Mouse (Mus musculus) erythroblast, embryonic 14.5 days (primary cell): ENCODE measurements at regions not wholly inside any gene's neighbourhood (a gene's known extent, or its start where the extent isn't known, plus 50 kb on each side); places are given as distances from the start of the nearest gene placed in this dataset.

Source experiments
- H3K27me3 ChIP-seq: 2 replicates; pipeline ENCODE4 v1.6.1; 2012; ENCODE audit warnings: inconsistent platforms; ENCODE audit not compliant: control insufficient read depth
- H3K36me3 ChIP-seq: 2 replicates; pipeline ENCODE4 v1.6.1; 2012; ENCODE audit warnings: mild to moderate bottlenecking, inconsistent platforms; ENCODE audit not compliant: control insufficient read depth
- H3K4me1 ChIP-seq: 2 replicates; pipeline ENCODE4 v1.6.1; 2012; ENCODE audit warnings: inconsistent platforms; ENCODE audit not compliant: control insufficient read depth
- H3K4me3 ChIP-seq: replicated peaks from 2 replicates; pipeline ENCODE3; 2012; ENCODE audit warnings: moderate library complexity, mild to moderate bottlenecking, inconsistent platforms
- H3K9me3 ChIP-seq: 2 replicates; pipeline ENCODE4 v1.6.1; 2012; ENCODE audit warnings: low read length, inconsistent platforms, mixed read lengths; ENCODE audit not compliant: control insufficient read depth
- GATA1 ChIP-seq: IDR thresholded peaks from 2 replicates; pipeline ENCODE4 v1.6.1; 2012; ENCODE audit warnings: low read length, inconsistent platforms, mixed read lengths
- TAL1 ChIP-seq: IDR thresholded peaks from 3 replicates; pipeline ENCODE4 v1.6.1; 2012; ENCODE audit warnings: low read length, inconsistent platforms, mixed read lengths

DNA sequence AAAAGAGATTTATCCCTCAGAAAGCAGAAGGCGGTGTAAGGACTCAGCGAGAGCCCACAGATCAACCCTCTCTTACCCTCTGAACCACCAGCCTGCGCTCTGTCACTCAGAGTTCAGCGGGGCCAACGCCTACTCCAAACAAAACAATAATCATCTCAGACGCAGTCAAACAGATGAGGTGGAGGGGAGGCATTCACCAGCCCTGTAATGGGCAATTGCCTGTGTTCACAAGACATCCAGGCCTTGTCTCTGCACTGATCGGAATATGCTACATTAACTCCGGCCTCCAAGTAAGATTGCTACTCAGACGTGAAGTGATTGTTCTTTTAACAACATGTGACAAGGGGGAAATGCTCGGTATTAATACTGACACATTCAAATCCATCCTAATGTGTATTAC lies 353.1 kb upstream of the Castor2 start:
- Histone ChIP-seq H3K4me3 (no peak overlapping the region), H3K36me3 (no peaks in the 10 kb centered on the region), H3K4me1 (no peaks in the 10 kb centered on the region), H3K27me3 (no peaks in the 10 kb centered on the region), H3K9me3 (peaks cover 59% of the 10 kb centered on the region)
- TF ChIP-seq GATA1 (no peak), TAL1 (no peak)

DNA sequence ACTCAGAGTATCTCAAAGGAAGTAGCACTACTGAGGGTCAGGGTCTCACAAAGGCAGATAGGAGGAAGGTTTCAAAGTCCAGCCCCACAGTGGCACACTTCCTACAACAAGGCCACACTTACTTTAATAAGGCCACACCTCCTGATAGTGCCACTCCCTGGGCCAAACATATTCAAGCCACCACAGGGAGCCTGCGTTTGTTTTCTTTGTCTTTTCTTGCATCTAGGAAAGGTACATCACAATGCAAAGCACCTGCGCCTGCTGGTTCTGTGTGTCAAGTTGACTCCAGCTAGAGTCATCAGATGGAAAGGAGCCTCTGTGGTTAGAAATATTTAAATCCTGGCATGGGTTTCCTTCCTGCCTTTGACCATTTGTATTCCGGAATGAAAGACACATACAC lies 355.4 kb upstream of the Castor2 start:
- no peak overlapping the region for H3K4me3 ChIP-seq
- H3K9me3 ChIP-seq: peaks cover 61% of the 10 kb centered on the region
- H3K4me1 ChIP-seq: no peaks in the 10 kb centered on the region
- TF ChIP-seq TAL1 (no peak), GATA1 (no peak)
- H3K27me3 ChIP-seq: no peaks in the 10 kb centered on the region
- H3K36me3 ChIP-seq: no peaks in the 10 kb centered on the region

DNA sequence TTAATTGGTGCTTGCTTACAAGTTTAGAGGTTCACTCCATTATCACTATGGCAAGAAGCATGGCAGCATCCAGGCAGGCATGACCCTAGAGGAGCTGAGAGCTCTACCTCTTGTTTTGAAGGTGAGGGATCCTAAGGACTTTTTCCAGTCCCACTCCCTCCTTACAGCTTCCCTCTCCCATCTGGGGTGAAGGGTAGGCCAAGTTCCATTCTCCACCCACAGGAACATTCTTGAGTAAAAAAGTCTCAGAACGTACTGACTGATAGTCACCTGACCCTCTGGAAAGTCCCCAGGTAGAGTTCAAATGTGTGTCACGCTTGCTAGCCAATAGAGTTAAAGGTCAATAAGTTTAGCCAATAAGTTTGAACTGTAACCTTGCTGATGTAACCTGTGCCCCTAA lies 355.9 kb upstream of the Castor2 start:
- no peaks in the 10 kb centered on the region for H3K4me1 ChIP-seq
- no peak overlapping the region for H3K4me3 ChIP-seq
- TF ChIP-seq GATA1 (no peak), TAL1 (no peak)
- peaks cover 56% of the 10 kb centered on the region for H3K9me3 ChIP-seq
- no peaks in the 10 kb centered on the region for H3K36me3 ChIP-seq
- no peaks in the 10 kb centered on the region for H3K27me3 ChIP-seq

DNA sequence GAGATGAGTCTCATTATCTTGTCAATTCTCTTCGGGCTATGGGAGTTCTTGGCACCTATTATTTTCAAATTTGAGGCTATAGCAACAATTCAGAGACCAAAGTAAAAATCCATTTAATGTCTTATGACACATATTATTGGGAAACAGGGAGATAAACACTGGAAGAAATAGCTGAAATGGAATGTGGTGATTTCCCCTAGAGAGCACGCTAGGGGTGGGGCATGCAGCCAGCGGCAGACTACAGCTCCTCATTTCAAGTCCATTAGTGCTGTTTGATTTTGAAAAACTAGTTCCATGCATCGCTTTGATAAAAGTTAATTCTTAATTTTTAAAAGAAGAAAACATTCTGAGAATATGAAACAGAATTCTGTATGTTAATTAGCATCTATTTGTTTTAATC lies 367.6 kb upstream of the Castor2 start:
- TF ChIP-seq GATA1 (no peak), TAL1 (no peak)
- Histone ChIP-seq H3K27me3 (no peaks in the 10 kb centered on the region), H3K4me1 (no peaks in the 10 kb centered on the region), H3K36me3 (no peaks in the 10 kb centered on the region), H3K4me3 (no peak overlapping the region), H3K9me3 (peaks cover 24% of the 10 kb centered on the region)

DNA sequence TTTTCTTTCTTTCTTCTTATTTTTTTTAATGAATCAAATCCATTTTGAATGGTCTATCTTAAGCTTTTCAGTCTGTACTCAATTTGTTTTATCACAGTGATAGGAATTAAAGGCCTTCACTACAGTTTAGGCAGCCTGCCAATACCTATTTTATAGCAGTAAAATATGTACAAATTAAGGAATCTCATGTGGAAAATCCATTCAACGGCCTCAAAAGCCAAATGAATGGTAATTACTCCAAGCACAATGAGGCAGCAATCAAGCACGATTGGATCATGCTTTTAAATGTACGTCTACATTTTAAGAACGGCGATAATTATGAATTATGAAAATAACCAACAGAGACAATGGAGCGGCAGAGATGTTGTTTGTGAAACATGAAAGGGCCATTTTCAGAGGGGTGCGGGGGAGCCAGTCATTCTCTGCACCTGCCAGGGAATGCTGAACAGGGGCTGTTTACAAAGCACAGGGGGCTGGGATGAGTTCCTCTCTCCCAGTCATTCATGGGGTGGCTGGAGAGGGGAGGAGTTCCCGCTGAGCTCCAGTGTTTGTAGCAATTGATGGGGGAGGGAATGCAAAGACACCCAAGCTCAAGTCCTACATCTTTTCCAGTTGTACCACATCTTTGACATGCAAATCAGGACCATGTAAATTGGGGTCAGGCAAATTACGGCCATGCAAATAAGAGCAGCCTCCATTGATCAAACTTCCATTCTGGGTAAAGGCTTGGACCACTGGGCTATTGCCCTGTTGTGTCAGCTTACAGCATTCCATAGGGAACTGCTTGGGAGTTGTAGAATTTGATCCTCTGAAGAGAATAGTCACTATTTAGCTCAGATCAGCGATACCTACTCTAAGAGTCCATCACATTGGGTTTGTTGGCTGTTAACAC lies 381.1 kb upstream of the Castor2 start:
- Histone ChIP-seq H3K4me1 (no peaks in the 10 kb centered on the region), H3K27me3 (no peaks in the 10 kb centered on the region), H3K4me3 (no peak overlapping the region), H3K9me3 (peaks cover 58% of the 10 kb centered on the region), H3K36me3 (no peaks in the 10 kb centered on the region)
- TF ChIP-seq TAL1: no peak

DNA sequence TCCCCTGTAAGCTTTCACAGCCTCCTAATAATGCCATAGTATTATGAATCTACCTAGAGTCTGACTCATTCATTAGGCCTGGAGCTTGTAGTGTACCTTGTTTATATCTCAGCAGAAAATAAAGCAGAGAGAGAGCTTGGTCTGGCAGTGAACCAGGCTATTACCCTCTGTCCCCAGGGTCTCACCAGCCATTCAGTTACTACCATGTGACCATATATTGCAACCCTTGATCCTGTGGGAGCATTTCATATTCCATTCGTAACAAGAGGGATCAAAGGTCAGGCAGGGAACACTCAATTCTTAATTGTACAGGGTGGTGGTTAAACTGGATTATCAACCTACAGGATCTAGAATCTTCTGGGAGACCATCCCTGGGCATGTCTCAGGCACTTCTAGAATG lies 383.7 kb upstream of the Castor2 start:
- H3K4me1 ChIP-seq: no peaks in the 10 kb centered on the region
- no peaks in the 10 kb centered on the region for H3K36me3 ChIP-seq
- H3K4me3 ChIP-seq: no peak overlapping the region
- H3K27me3 ChIP-seq: no peaks in the 10 kb centered on the region
- peaks cover 48% of the 10 kb centered on the region for H3K9me3 ChIP-seq
- TF ChIP-seq TAL1 (no peak), GATA1 (no peak)

DNA sequence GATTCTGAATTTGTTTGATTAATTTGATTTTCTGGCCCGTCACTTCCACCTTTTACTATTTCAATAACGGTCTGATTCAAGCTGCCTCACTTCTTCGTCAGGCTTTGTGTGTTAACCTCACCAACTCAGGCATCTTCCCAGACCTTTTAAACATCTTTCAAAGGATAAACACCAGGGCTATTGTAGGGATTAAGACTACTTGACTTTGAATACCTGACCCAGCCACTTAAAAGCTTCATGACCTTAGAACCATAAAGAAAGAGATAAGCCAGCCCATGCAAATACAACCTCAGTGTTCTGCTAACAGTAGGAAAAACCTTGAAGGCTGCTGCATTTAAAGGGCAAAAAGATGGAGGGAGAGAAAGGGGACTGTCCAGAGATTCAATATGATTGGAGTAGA lies 386.9 kb upstream of the Castor2 start:
- Histone ChIP-seq H3K36me3 (no peaks in the 10 kb centered on the region), H3K4me1 (no peaks in the 10 kb centered on the region), H3K27me3 (no peaks in the 10 kb centered on the region), H3K4me3 (no peak overlapping the region), H3K9me3 (peaks cover 43% of the 10 kb centered on the region)
- TF ChIP-seq TAL1 (no peak), GATA1 (no peak)

DNA sequence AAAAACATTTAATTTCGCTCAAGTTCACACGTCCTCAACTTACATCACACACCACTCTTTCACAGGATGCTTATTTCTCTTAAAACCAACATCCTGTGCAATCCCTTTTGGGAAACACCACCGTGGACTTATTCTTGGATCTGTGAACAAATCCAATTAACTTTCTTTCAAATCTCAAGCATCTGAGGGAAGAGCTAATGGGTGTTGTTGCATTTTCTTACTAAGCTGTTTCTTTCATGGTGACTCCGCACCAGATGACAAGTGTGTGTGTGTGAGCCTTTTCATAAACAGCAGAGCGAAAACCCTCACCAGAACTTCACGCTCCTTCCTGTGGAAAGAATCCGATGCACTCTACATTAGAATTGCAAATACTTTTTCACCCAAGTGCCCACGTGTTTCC lies 390.6 kb upstream of the Castor2 start:
- Histone ChIP-seq H3K36me3 (no peaks in the 10 kb centered on the region), H3K4me3 (no peak overlapping the region), H3K27me3 (no peaks in the 10 kb centered on the region), H3K4me1 (no peaks in the 10 kb centered on the region), H3K9me3 (peaks cover 39% of the 10 kb centered on the region)
- TF ChIP-seq TAL1 (no peak), GATA1 (no peak)

DNA sequence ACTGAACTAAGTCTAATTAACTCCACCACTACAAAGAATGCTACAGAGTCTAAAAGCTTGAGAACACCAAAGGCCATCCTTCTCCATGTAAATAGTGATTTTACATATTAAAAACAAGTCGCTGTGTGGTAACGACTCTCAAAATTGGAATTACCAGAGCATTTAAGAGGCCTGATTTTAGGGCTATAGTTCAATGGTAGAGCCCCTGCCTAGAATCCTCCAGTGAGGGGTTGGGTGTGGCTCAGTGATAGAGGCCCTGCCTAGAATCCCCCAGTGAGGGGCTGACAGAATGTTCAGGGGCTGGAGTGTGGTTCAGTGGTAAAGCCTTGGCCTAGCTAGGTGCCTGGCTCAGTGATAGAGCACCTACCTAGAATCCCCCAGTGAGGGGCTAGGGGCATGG lies 413.3 kb upstream of the Castor2 start:
- Histone ChIP-seq H3K4me3 (no peak overlapping the region), H3K36me3 (no peaks in the 10 kb centered on the region), H3K27me3 (no peaks in the 10 kb centered on the region), H3K9me3 (peaks cover 22% of the 10 kb centered on the region), H3K4me1 (no peaks in the 10 kb centered on the region)
- no peak for TF ChIP-seq GATA1
- no peak for TF ChIP-seq TAL1

DNA sequence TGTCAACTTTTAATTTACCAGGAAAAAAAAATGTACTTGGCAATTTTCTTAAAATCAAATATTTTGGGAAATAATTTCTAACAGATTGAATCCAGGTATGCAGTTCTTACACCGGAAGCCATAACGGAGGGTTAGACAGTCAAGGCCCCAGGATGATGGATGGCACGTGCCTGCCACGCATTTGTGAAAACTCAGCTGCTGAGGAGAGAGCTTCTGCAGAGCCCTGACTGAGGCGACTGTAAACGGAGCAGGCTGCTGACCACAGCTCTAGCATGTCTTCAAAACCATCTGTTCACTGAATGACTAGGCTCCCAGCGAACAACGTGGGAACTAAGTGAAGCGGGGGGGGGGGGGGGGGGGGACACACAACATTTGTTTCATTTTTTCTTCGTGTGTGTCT lies 416.5 kb upstream of the Castor2 start:
- Histone ChIP-seq H3K4me1 (no peaks in the 10 kb centered on the region), H3K4me3 (no peak overlapping the region), H3K9me3 (peaks cover 25% of the 10 kb centered on the region), H3K36me3 (no peaks in the 10 kb centered on the region), H3K27me3 (no peaks in the 10 kb centered on the region)
- TF ChIP-seq GATA1: no peak
- TF ChIP-seq TAL1: no peak
